Mouse (Mus musculus) left cerebral cortex, adult 2 months (tissue): Measurements from ENCODE around the gene Vps45. TPM values are rescaled to one million over a fixed set of nuclear protein-coding genes. Genes with fewer than 3 reads are reported as not detected.
"Not testable (repeated sequence)": the region's sequence is repeated elsewhere in the genome, so short reads cannot be mapped to it uniquely, and the experiment has no call there.

ENCODE experiments used
- DNase-seq, 2 experiments: peaks; one replicate each; pipeline ENCODE4 v3.0.0; 2021 to 2022; ENCODE audit warnings: low spot score in 2 of 2, mixed read lengths in 1 of 2; ENCODE audit errors: extremely low spot score in 1 of 2
- H3K27ac ChIP-seq: fragments of 200-600 bp; 2 replicates; pipeline ENCODE4 v1.8.1; 2022
- H3K4me3 ChIP-seq: fragments of 200-600 bp; 2 replicates; pipeline ENCODE4 v1.8.1; 2022
- CTCF ChIP-seq: fragments of 200-600 bp; IDR thresholded peaks from 2 replicates; pipeline ENCODE4 v1.8.1; 2022; ENCODE audit warnings: antibody characterized with exemption, mild to moderate bottlenecking, moderate library complexity
- intact Hi-C: fragments of 180-260 bp; cut with DNase I; formaldehyde crosslinking; loops from one replicate; pipeline ENCODE4 v1.15.1; 2025
- total RNA-seq, 2 experiments: library from RNA; stranded (reverse); gene quantifications; 2 replicates each; pipeline ENCODE4 v1.2.3; 2021

Gene Vps45
- total RNA-seq, 2 experiments from 2014 or later, result 38.3 to 45.9 TPM

- no peak for TF ChIP-seq CTCF
- intact Hi-C loops, result loop anchor here (5.0 kb wide), 1 partner anchor 207 kb away; the partner anchor contains the start of gene Hist2h4
- Histone ChIP-seq H3K4me3 (no peak overlapping the region), H3K27ac (no peak overlapping the region)
- peak in 1 of 2 experiments; percentile 6 for DNase-seq
Observed at GRCm38 (mm10) chr3:96055294-96055693, 3.0 kb downstream of the Vps45 start.

- DNase-seq, result no peak
- intact Hi-C loops, result loop anchor here (1.0 to 5.0 kb wide), 2 partner anchors 86 to 195 kb away; partner anchors contain the start of gene Prpf3
- TF ChIP-seq CTCF, result peak; percentile 94
- no peak overlapping the region for H3K4me3 ChIP-seq
- peak overlapping the region; percentile 17; the same call in 1 of the 2 replicates for H3K27ac ChIP-seq
Observed at GRCm38 (mm10) chr3:96051839-96052238, 6.4 kb downstream of the Vps45 start.

DNA sequence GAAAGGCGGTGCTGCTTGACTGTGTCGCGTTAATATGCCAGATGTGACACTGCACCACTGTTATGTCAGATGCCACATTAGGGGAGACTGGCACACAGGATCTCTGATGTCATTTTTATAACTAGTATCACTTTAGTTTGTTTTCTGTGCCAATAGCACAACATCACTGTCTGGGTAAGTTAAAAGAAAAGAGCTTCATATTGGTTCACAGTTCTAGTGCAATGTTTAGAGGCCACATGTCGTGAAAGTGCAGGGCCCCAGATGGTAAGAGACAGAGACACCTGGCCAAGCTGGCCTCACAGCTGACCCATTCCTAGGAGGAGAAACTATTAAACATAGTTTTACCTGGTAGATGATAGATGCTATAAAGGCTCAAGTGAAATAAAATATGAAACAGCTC is 7.1 kb downstream of the Vps45 start:
- intact Hi-C loops, result loop anchor here (5.0 kb wide), 1 partner anchor 194 kb away; the partner anchor contains the start of gene Prpf3
- H3K27ac ChIP-seq, result no peak overlapping the region
- no peak for DNase-seq
- H3K4me3 ChIP-seq, result no peak overlapping the region
- TF ChIP-seq CTCF, result no peak

DNA sequence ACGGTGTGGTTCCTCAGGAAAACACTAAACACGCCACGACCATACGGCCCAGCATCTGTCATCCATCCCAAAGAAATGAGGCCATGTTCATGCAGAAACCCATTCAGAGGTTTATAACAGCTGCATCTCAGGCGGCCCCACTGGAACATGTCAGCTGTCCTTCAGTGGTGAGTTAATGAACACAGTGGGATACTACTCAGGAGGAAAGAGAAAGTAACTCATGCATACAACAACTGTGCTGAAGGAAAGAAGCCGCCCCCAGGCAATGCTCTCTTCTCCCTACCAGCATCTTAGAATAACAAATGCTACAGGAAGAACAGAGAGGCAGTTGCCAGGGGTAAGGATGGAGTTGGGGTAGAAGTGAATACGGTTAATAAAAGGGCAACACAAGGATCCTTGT is 7.5 kb downstream of the Vps45 start:
- intact Hi-C loops, result loop anchor here (5.0 kb wide), 1 partner anchor 193 kb away; the partner anchor contains the start of gene Prpf3
- no peak for TF ChIP-seq CTCF
- DNase-seq, result no peak
- Histone ChIP-seq H3K4me3 (no peak overlapping the region), H3K27ac (no peak overlapping the region)

GRCm38 (mm10) chr3:96044559-96044958 is 13.7 kb downstream of the Vps45 start:
- intact Hi-C loops, result loop anchor here (5.0 kb wide), 1 partner anchor 42 kb away; no protein-coding TSS in a partner anchor

DNA sequence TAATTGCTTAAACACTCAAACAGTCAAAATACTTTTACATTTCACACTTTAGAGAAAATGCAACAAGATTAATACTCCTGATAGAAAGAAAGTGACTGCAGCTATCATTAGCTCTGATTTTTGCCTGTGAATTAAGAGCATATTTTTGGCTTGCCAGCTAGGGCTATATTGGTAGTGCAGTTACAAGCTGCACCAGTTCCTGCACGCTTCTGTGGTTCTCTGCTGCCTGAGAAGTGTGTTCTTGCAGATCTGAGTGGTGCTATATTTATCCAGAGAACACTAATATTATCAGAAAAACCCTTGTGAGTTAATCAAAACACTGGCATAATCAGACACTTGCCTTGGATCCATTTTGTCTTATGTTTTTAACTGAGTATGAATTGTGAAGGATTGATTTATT is 15.2 kb downstream of the Vps45 start:
- no peak for TF ChIP-seq CTCF
- no peak for DNase-seq
- no peak overlapping the region for H3K27ac ChIP-seq
- intact Hi-C loops, result loop anchor here (5.0 kb wide), 1 partner anchor 41 kb away; no protein-coding TSS in a partner anchor
- no peak overlapping the region for H3K4me3 ChIP-seq

More at GRCm38 (mm10) chr3:96044559-96044958, 13.7 kb downstream of the Vps45 start:
- DNase-seq, H3K27ac ChIP-seq, H3K4me3 ChIP-seq: not testable (repeated sequence)

- intact Hi-C loops, result loop anchor here (5.0 kb wide), 1 partner anchor 39 kb away; no protein-coding TSS in a partner anchor
- DNase-seq, result no peak
- peak overlapping the region; percentile 83 for H3K27ac ChIP-seq
- H3K4me3 ChIP-seq, result no peak overlapping the region
- TF ChIP-seq CTCF, result no peak
Observed at GRCm38 (mm10) chr3:96041079-96041478, 17.2 kb downstream of the Vps45 start.

- intact Hi-C loops, result loop anchor here (5.0 kb wide), 1 partner anchor 38 kb away; no protein-coding TSS in a partner anchor
- DNase-seq, result no peak
- Histone ChIP-seq H3K4me3 (no peak overlapping the region), H3K27ac (peak overlapping the region; percentile 83)
- TF ChIP-seq CTCF, result no peak
Observed at GRCm38 (mm10) chr3:96040663-96041006, 17.6 kb downstream of the Vps45 start.

- intact Hi-C loops, result loop anchor here (5.0 kb wide), 1 partner anchor 38 kb away; no protein-coding TSS in a partner anchor
- Histone ChIP-seq H3K4me3 (no peak overlapping the region), H3K27ac (peak overlapping the region; percentile 83)
- DNase-seq, result no peak
- no peak for TF ChIP-seq CTCF
Observed at GRCm38 (mm10) chr3:96039857-96040662, 18.2 kb downstream of the Vps45 start.

DNA sequence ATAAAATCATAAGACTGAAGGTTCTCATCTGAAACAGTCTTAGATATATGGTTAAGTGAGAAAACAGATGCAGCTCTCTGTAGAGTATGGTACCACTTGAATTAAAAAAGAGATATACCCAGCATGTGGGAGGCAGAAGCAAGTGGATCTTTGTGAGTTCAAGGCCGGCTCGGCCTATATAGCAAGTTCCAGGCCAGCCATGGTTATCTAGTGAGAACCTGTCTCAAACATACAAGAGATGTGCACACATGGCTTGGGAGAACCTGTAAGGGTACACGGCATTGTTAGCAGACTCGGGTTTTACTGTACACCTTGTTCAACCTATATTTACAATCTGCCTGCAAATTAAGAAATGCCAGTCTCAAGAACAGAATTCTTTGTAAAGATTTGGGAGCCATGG is 19.4 kb downstream of the Vps45 start:
- H3K4me3 ChIP-seq, result no peak overlapping the region
- no peak for TF ChIP-seq CTCF
- intact Hi-C loops, result no loop called here
- no peak overlapping the region for H3K27ac ChIP-seq
- no peak for DNase-seq

GRCm38 (mm10) chr3:96038156-96038555 is 20.1 kb downstream of the Vps45 start:
- Histone ChIP-seq H3K4me3 (no peak overlapping the region), H3K27ac (no peak overlapping the region)
- TF ChIP-seq CTCF, result no peak
- intact Hi-C loops, result no loop called here
- no peak for DNase-seq

DNA sequence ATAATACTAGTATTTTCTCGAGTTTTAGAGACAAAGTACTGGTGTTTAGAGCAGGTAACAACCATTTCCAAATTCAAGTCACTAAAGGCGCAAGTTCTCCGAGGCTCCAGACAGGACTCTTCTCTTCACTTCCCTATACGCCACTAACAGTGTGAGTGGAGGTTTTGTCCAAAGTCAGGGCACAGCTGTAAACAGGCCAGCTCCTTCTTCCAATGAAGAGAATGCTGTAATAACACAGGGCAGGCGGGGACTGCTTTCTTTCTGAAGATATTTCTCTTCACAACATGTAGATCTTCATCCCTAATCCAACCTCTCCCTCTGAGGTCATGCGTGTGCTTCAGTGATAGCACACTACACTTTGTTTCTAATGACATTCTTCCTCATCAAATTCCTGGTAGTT is 21.5 kb downstream of the Vps45 start:
- intact Hi-C loops, result no loop called here
- H3K4me3 ChIP-seq, result no peak overlapping the region
- no peak overlapping the region for H3K27ac ChIP-seq
- TF ChIP-seq CTCF, result no peak
- no peak for DNase-seq
